Mouse (Mus musculus) G1E (cell line): ENCODE results near the gene Kalrn. TPM values are rescaled to one million over a fixed set of nuclear protein-coding genes. Genes with fewer than 3 reads are reported as not detected.

Experiments used
- ATAC-seq: 2 replicates; pipeline ENCODE4 v1.8.0; 2016; ENCODE audit warnings: mild to moderate bottlenecking; ENCODE audit not compliant: insufficient number of reproducible peaks, poor library complexity, low FRiP score, severe bottlenecking; ENCODE audit errors: extremely low read depth
- DNase-seq: peaks from one replicate; pipeline ENCODE4 v3.0.0; 2012; ENCODE audit warnings: low spot score
- H3K27me3 ChIP-seq: 2 replicates; pipeline ENCODE4 v1.6.1; 2012; ENCODE audit warnings: mild to moderate bottlenecking, low read length, inconsistent platforms; ENCODE audit not compliant: insufficient read depth
- H3K36me3 ChIP-seq: replicated peaks from 2 replicates; pipeline ENCODE3; 2012; ENCODE audit warnings: mild to moderate bottlenecking, inconsistent platforms
- H3K4me1 ChIP-seq: 2 replicates; pipeline ENCODE4 v1.6.1; 2012; ENCODE audit warnings: low read depth, low read length, inconsistent platforms, mixed read lengths; ENCODE audit not compliant: insufficient read depth
- H3K4me3 ChIP-seq: 2 replicates; pipeline ENCODE4 v1.5.1; 2012; ENCODE audit warnings: low read depth, mild to moderate bottlenecking, inconsistent platforms, low read length, moderate library complexity, mixed read lengths
- H3K9me3 ChIP-seq: replicated peaks from 2 replicates; pipeline ENCODE4 v1.6.1; 2012; ENCODE audit warnings: inconsistent platforms
- CTCF ChIP-seq: IDR thresholded peaks from 2 replicates; pipeline ENCODE4 v1.5.1; 2012; ENCODE audit warnings: low read depth, low read length, inconsistent platforms, mixed read lengths
- GATA1 ChIP-seq: IDR thresholded peaks from 2 replicates; pipeline ENCODE4 v1.6.1; 2012; ENCODE audit warnings: borderline replicate concordance, low read length, inconsistent platforms, mixed read lengths
- GATA2 ChIP-seq: IDR thresholded peaks from 2 replicates; pipeline ENCODE4 v1.6.1; 2012; ENCODE audit warnings: low read depth, low read length, inconsistent platforms, borderline replicate concordance
- POLR2AphosphoS5 ChIP-seq: IDR thresholded peaks from 2 replicates; pipeline ENCODE4 v1.6.1; 2012; ENCODE audit warnings: low read depth, low read length, inconsistent platforms; ENCODE audit not compliant: insufficient replicate concordance
- TAL1 ChIP-seq: conservative IDR thresholded peaks from 2 replicates; pipeline ENCODE4 v1.6.1; 2012; ENCODE audit warnings: low read depth, low read length, inconsistent platforms, mixed read lengths
- polyA plus RNA-seq: library from polyadenylated mRNA; stranded (reverse); fragments of >175 nt; gene quantifications from 2 replicates; pipeline ENCODE4 v1.2.3, GENCODE M21; 2012
- total RNA-seq, 2 experiments: library from RNA; stranded (forward) in 1 of 2; stranded (reverse) in 1 of 2; fragments of 200-1000 nt in 1 of 2; fragments of >200 nt in 1 of 2; fragmentation: Nextera tagmentation in 1 of 2; gene quantifications; 2 replicates each; pipeline ENCODE4 v1.2.3; 2014 to 2017

Kalrn gene
- total and polyA plus RNA-seq, 3 experiments: 0.88 to 2.8 (median 1.8) TPM

GRCm38 (mm10) chr16:34526378-34526777 is 47.0 kb downstream of the Kalrn start:
- Histone ChIP-seq H3K4me3 (no peak overlapping the region), H3K4me1 (no peaks in the 10 kb centered on the region), H3K36me3 (no peaks in the 10 kb centered on the region), H3K9me3 (no peaks in the 10 kb centered on the region), H3K27me3 (peaks cover 13% of the 10 kb centered on the region)
- TF ChIP-seq GATA2 (no peak), CTCF (no peak), POLR2AphosphoS5 (no peak), GATA1 (no peak), TAL1 (no peak)
- ATAC-seq (no peak), DNase-seq (no peak)

- H3K36me3 ChIP-seq: no peaks in the 10 kb centered on the region
- H3K4me1 ChIP-seq: no peaks in the 10 kb centered on the region
- H3K9me3 ChIP-seq: no peaks in the 10 kb centered on the region
- DNase-seq (no peak), ATAC-seq (no peak)
- no peak for TF ChIP-seq CTCF
- no peak for TF ChIP-seq GATA1
- TF ChIP-seq GATA2: no peak
- TF ChIP-seq POLR2AphosphoS5: no peak
- TF ChIP-seq TAL1: no peak
- H3K4me3 ChIP-seq: no peak overlapping the region
- peaks cover 13% of the 10 kb centered on the region for H3K27me3 ChIP-seq
Observed at GRCm38 (mm10) chr16:34525866-34526265, 47.5 kb downstream of the Kalrn start.

- TF ChIP-seq GATA2 (no peak), POLR2AphosphoS5 (no peak), TAL1 (no peak), GATA1 (no peak), CTCF (no peak)
- Histone ChIP-seq H3K4me3 (no peak overlapping the region), H3K36me3 (no peaks in the 10 kb centered on the region)
Observed at GRCm38 (mm10) chr16:34525205-34525604, 48.1 kb downstream of the Kalrn start.

GRCm38 (mm10) chr16:34521061-34521460 is 52.3 kb downstream of the Kalrn start:
- no peaks in the 10 kb centered on the region for H3K4me1 ChIP-seq
- peaks cover 5% of the 10 kb centered on the region for H3K27me3 ChIP-seq
- DNase-seq: no peak
- H3K9me3 ChIP-seq: no peaks in the 10 kb centered on the region
- H3K4me3 ChIP-seq: no peak overlapping the region
- no peaks in the 10 kb centered on the region for H3K36me3 ChIP-seq
- TF ChIP-seq TAL1 (no peak), POLR2AphosphoS5 (no peak), CTCF (no peak), GATA1 (no peak), GATA2 (no peak)
- ATAC-seq: no peak

More at GRCm38 (mm10) chr16:34525205-34525604, 48.1 kb downstream of the Kalrn start:
- H3K4me1 ChIP-seq: no peaks in the 10 kb centered on the region
- H3K9me3 ChIP-seq: no peaks in the 10 kb centered on the region
- no peak for ATAC-seq
- H3K27me3 ChIP-seq: peaks cover 13% of the 10 kb centered on the region
- no peak for DNase-seq

- Histone ChIP-seq H3K4me3 (no peak overlapping the region), H3K4me1 (no peaks in the 10 kb centered on the region), H3K27me3 (peaks cover 9% of the 10 kb centered on the region), H3K36me3 (no peaks in the 10 kb centered on the region), H3K9me3 (no peaks in the 10 kb centered on the region)
- ATAC-seq (no peak), DNase-seq (no peak)
- TF ChIP-seq POLR2AphosphoS5 (no peak), GATA2 (no peak), CTCF (no peak), TAL1 (no peak), GATA1 (no peak)
Observed at GRCm38 (mm10) chr16:34516891-34517398, 56.4 kb downstream of the Kalrn start.

GRCm38 (mm10) chr16:34515485-34515884 is 57.8 kb downstream of the Kalrn start:
- no peak overlapping the region for H3K4me3 ChIP-seq
- no peaks in the 10 kb centered on the region for H3K36me3 ChIP-seq
- ATAC-seq (no peak), DNase-seq (no peak)
- H3K9me3 ChIP-seq: no peaks in the 10 kb centered on the region
- H3K27me3 ChIP-seq: peaks cover 9% of the 10 kb centered on the region
- H3K4me1 ChIP-seq: no peaks in the 10 kb centered on the region
- TF ChIP-seq CTCF: no peak
- no peak for TF ChIP-seq POLR2AphosphoS5
